Mouse (Mus musculus): Measurements from ENCODE around the gene Psmd5. TPM values are rescaled to one million over a fixed set of nuclear protein-coding genes. Genes with fewer than 3 reads are reported as not detected.

Gene Psmd5
- polyA plus RNA-seq, 1 experiment from 2014 or later, result 107 TPM

DNA sequence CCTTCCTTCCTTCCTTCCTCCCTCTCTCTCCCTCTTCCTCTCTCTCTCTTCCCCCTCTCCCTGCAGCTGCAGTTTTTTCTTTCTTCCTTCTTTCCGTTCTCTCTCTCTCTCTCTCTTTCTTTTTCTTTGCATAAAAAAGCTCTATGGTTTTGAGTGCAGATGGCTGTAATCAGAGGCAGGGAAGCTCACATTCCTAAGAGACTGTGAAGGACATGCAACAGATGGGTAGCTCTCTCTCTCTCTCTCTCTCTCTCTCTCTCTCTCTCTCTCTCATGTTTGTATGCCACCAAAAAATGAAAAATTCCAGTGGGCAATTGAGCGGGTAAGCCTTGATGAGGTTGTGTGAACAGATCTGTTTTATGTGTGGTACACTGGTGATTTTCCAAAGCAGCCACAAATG is 9.4 kb upstream of the Psmd5 start:
- Histone ChIP-seq H3K4me3 (no peak overlapping the region), H3K4me2 (replicated peaks) (no peak overlapping the region), H3K27me3 (peaks cover 11% of the 10 kb centered on the region), H3K36me3 (no peaks in the 10 kb centered on the region), H3K27ac (replicated peaks) (no peak overlapping the region), H3K9me3 (no peaks in the 10 kb centered on the region), H3K9ac (replicated peaks) (no peak overlapping the region), H3K4me1 (no peaks in the 10 kb centered on the region)
- 68% methylated on average over 2 of the region's 2 CpGs for WGBS
- no peak for ATAC-seq (ENCODE audit: low FRiP score, low read depth)

DNA sequence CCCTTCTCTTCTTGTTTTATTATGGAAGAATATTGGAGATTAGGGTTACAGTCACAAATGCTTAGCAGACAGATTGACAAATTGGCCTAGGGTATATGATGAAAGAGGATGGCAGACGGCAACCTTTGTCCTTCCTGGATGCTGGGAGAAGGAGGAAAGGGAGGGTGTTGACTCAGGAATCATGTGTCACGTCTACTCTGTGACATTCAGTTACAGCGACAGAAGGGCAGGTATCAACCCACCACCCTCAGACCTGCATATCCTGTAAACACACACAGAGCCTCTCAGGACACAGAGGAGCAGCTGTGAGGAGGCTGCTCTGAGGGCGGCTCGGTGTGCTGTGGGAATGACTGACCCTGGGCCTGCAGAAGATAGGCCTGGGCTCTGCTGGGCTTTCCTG is 8.4 kb upstream of the Psmd5 start:
- WGBS, result 66% methylated on average over 5 of the region's 5 CpGs
- H3K4me2 ChIP-seq (replicated peaks), result no peak overlapping the region

GRCm38 (mm10) chr2:34882757-34883156 is 8.0 kb upstream of the Psmd5 start:
- Histone ChIP-seq H3K27ac (replicated peaks) (no peak overlapping the region), H3K4me1 (no peaks in the 10 kb centered on the region), H3K9ac (replicated peaks) (no peak overlapping the region), H3K36me3 (no peaks in the 10 kb centered on the region), H3K4me3 (no peak overlapping the region), H3K4me2 (replicated peaks) (no peak overlapping the region), H3K9me3 (no peaks in the 10 kb centered on the region), H3K27me3 (peaks cover 11% of the 10 kb centered on the region)
- WGBS, result 95% methylated on average over 2 of the region's 2 CpGs
- ATAC-seq (ENCODE audit: low FRiP score, low read depth), result no peak

More for the DNA sequence above, 8.4 kb upstream of the Psmd5 start:
- Histone ChIP-seq H3K4me3 (no peak overlapping the region), H3K27ac (replicated peaks) (no peak overlapping the region), H3K36me3 (no peaks in the 10 kb centered on the region), H3K4me1 (no peaks in the 10 kb centered on the region), H3K9ac (replicated peaks) (no peak overlapping the region), H3K9me3 (no peaks in the 10 kb centered on the region), H3K27me3 (peaks cover 11% of the 10 kb centered on the region)
- no peak for ATAC-seq (ENCODE audit: low FRiP score, low read depth)

GRCm38 (mm10) chr2:34880054-34880453 is 5.3 kb upstream of the Psmd5 start:
- Histone ChIP-seq H3K4me1 (no peaks in the 10 kb centered on the region), H3K9me3 (no peaks in the 10 kb centered on the region), H3K4me3 (no peak overlapping the region), H3K36me3 (no peaks in the 10 kb centered on the region), H3K27me3 (peaks cover 27% of the 10 kb centered on the region), H3K27ac (replicated peaks) (no peak overlapping the region), H3K4me2 (replicated peaks) (no peak overlapping the region), H3K9ac (replicated peaks) (no peak overlapping the region)
- ATAC-seq (ENCODE audit: low FRiP score, low read depth), result no peak
- WGBS, result 86% methylated on average over 10 of the region's 10 CpGs

- H3K4me3 ChIP-seq, result no peak within 1 kb of the TSS
- 1% methylated on average over 14 of the region's 14 CpGs for WGBS
- peaks cover 43% of the 10 kb centered on the region for H3K27me3 ChIP-seq
These were observed 497 bp downstream of the Psmd5 start, which contains the start of gene Cutal for GRCm38 (mm10) chr2:34874271-34874670. Gene Cutal, plus strand, starts transcription at chr2:34874396.

GRCm38 (mm10) chr2:34870520-34871474 is 4.0 kb downstream of the Psmd5 start:
- ATAC-seq (ENCODE audit: low FRiP score, low read depth), result peak; percentile 98
- Histone ChIP-seq H3K27me3 (peaks cover 28% of the 10 kb centered on the region), H3K27ac (replicated peaks) (peak overlapping the region; percentile 93), H3K9me3 (no peaks in the 10 kb centered on the region), H3K36me3 (peaks cover 2% of the 10 kb centered on the region), H3K4me1 (peaks cover 31% of the 10 kb centered on the region), H3K4me2 (replicated peaks) (peak overlapping the region; percentile 68), H3K9ac (replicated peaks) (peak overlapping the region; percentile 89), H3K4me3 (peak overlapping the region; percentile 81)
- under 1% methylated on average over 67 of the region's 67 CpGs for WGBS

More at GRCm38 (mm10) chr2:34874271-34874670, 497 bp downstream of the Psmd5 start, which contains the start of gene Cutal:
- H3K36me3 ChIP-seq, result no peaks in the 10 kb centered on the region
- peak within 1 kb of the TSS; percentile 32 for H3K4me2 ChIP-seq (replicated peaks)
- no peaks in the 10 kb centered on the region for H3K9me3 ChIP-seq
- H3K27ac ChIP-seq (replicated peaks), result no peak within 1 kb of the TSS
- no peak for ATAC-seq (ENCODE audit: low FRiP score, low read depth)
- H3K4me1 ChIP-seq, result peaks cover 13% of the 10 kb centered on the region
- H3K9ac ChIP-seq (replicated peaks), result peak within 1 kb of the TSS; percentile 20; the same call in 1 of the 2 replicates

DNA sequence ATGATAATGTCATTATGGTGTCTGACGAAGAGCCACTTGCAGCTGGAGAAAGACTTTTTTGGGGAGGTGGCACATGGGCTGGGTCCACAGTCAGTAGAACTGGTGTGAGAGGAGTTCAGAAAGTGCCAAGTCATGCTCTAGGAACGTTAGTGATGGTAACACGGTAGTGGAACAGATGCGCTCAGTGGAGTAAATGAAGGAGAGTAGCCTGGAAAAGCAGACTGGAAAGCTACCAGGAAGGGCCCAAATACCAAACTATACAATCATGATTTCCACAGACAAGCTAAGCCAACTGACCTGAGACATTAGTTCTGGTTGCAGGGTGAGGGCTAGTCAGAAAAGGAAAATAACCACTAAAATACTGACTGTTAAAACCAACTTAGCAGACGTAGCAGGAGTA is 5.1 kb downstream of the Psmd5 start:
- no peak overlapping the region for H3K27ac ChIP-seq (replicated peaks)
- peaks cover 31% of the 10 kb centered on the region for H3K4me1 ChIP-seq
- H3K4me2 ChIP-seq (replicated peaks), result peak overlapping the region; percentile 68
- H3K36me3 ChIP-seq, result peaks cover 13% of the 10 kb centered on the region
- 49% methylated on average over 5 of the region's 5 CpGs for WGBS
- no peaks in the 10 kb centered on the region for H3K9me3 ChIP-seq
- H3K27me3 ChIP-seq, result peaks cover 23% of the 10 kb centered on the region
- H3K4me3 ChIP-seq, result peak overlapping the region; percentile 81
- H3K9ac ChIP-seq (replicated peaks), result peak overlapping the region; percentile 52
- ATAC-seq (ENCODE audit: low FRiP score, low read depth), result no peak

- no peaks in the 10 kb centered on the region for H3K27me3 ChIP-seq
- H3K27ac ChIP-seq (replicated peaks), result no peak overlapping the region
- no peak overlapping the region for H3K4me2 ChIP-seq (replicated peaks)
- H3K4me1 ChIP-seq, result no peaks in the 10 kb centered on the region
- peaks cover 93% of the 10 kb centered on the region for H3K36me3 ChIP-seq
- ATAC-seq (ENCODE audit: low FRiP score, low read depth), result no peak
- H3K9ac ChIP-seq (replicated peaks), result no peak overlapping the region
- H3K9me3 ChIP-seq, result no peaks in the 10 kb centered on the region
- WGBS, result 94% methylated on average over 8 of the region's 8 CpGs
- no peak overlapping the region for H3K4me3 ChIP-seq
These were observed 17.0 kb downstream of the Psmd5 start for GRCm38 (mm10) chr2:34857728-34858127.

DNA sequence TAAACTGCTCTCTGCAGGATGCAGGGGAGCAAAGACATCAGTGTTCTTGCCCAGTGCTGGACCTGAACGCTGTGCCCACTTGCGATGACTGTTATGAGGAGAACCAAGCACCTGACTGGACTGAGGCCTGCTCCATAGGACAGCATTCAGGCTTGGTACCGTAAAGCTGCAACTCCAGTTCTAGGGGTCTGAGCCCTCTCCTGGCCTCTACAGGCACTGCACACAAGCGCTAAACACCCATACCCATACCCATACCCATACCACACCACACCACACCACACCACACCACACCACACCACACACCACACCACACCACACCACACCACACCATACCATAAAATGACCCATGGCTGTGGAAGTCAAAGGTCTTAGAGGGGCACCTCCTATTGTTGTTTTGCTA is 19.5 kb downstream of the Psmd5 start:
- H3K36me3 ChIP-seq, result peaks cover 97% of the 10 kb centered on the region
- H3K27ac ChIP-seq (replicated peaks), result no peak overlapping the region
- H3K4me2 ChIP-seq (replicated peaks), result no peak overlapping the region
- H3K4me1 ChIP-seq, result no peaks in the 10 kb centered on the region
- H3K4me3 ChIP-seq, result no peak overlapping the region
- ATAC-seq (ENCODE audit: low FRiP score, low read depth), result no peak
- H3K9me3 ChIP-seq, result no peaks in the 10 kb centered on the region
- 93% methylated on average over 4 of the region's 4 CpGs for WGBS
- H3K9ac ChIP-seq (replicated peaks), result no peak overlapping the region
- H3K27me3 ChIP-seq, result no peaks in the 10 kb centered on the region

- no peaks in the 10 kb centered on the region for H3K9me3 ChIP-seq
- H3K4me2 ChIP-seq (replicated peaks), result no peak overlapping the region
- no peak overlapping the region for H3K27ac ChIP-seq (replicated peaks)
- H3K4me1 ChIP-seq, result no peaks in the 10 kb centered on the region
- H3K27me3 ChIP-seq, result no peaks in the 10 kb centered on the region
- no peak for ATAC-seq (ENCODE audit: low FRiP score, low read depth)
- no peak overlapping the region for H3K4me3 ChIP-seq
- WGBS, result 77% methylated on average over 1 of the region's 1 CpGs
- H3K9ac ChIP-seq (replicated peaks), result no peak overlapping the region
- peaks cover 32% of the 10 kb centered on the region for H3K36me3 ChIP-seq
These were observed 27.1 kb downstream of the Psmd5 start for GRCm38 (mm10) chr2:34847702-34848101.

- Histone ChIP-seq H3K27ac (replicated peaks) (no peak overlapping the region), H3K27me3 (no peaks in the 10 kb centered on the region), H3K36me3 (no peaks in the 10 kb centered on the region), H3K4me2 (replicated peaks) (no peak overlapping the region), H3K4me1 (no peaks in the 10 kb centered on the region), H3K4me3 (no peak overlapping the region), H3K9me3 (no peaks in the 10 kb centered on the region), H3K9ac (replicated peaks) (no peak overlapping the region)
- 87% methylated on average over 11 of the region's 11 CpGs for WGBS
- no peak for ATAC-seq (ENCODE audit: low FRiP score, low read depth)
These were observed 31.4 kb downstream of the Psmd5 start for GRCm38 (mm10) chr2:34843211-34843939.

GRCm38 (mm10) chr2:34841706-34842105 is 33.1 kb downstream of the Psmd5 start:
- no peak for ATAC-seq (ENCODE audit: low FRiP score, low read depth)
- Histone ChIP-seq H3K4me1 (no peaks in the 10 kb centered on the region; the same call in 1 of the 2 replicates), H3K9me3 (no peaks in the 10 kb centered on the region), H3K27ac (replicated peaks) (no peak overlapping the region), H3K27me3 (no peaks in the 10 kb centered on the region), H3K4me3 (no peak overlapping the region), H3K36me3 (no peaks in the 10 kb centered on the region), H3K9ac (replicated peaks) (no peak overlapping the region), H3K4me2 (replicated peaks) (no peak overlapping the region)
- 91% methylated on average over 8 of the region's 8 CpGs for WGBS
